Mouse (Mus musculus) Patski (cell line): ENCODE data around the gene Arel1. TPM values are rescaled to one million over a fixed set of nuclear protein-coding genes. Genes with fewer than 3 reads are reported as not detected.

Source experiments
- ATAC-seq: fragments of 100-300 bp; one replicate; pipeline ENCODE4 v1.8.0; 2021
- CTCF ChIA-PET: fragments of 350-600 bp; sonication (Branson Sonifier 250); formaldehyde crosslinking; loops from one replicate; lab custom pipeline; 2022; ENCODE audit warnings: inconsistent platforms; lab: Charles Lee
- POLR2A ChIA-PET: fragments of 350-600 bp; sonication (Branson Sonifier 250); formaldehyde crosslinking; loops from one replicate; lab custom pipeline; 2022; ENCODE audit warnings: antibody characterized with exemption, inconsistent platforms; lab: Charles Lee
- DNase-seq: peaks from one replicate; pipeline ENCODE4 v3.0.0-alpha.2; 2011; ENCODE audit warnings: low read depth, low spot score
- H3K27me3 ChIP-seq: fragments of 371-371 bp; one replicate; pipeline ENCODE4 v1.5.1; 2021
- CTCF ChIP-seq: fragments of 100-300 bp; IDR thresholded peaks from one replicate; pipeline ENCODE4 v1.5.1; 2021
- in situ Hi-C: fragments of 300-500 bp; cut with MboI; formaldehyde crosslinking; loops from 3 replicates; pipeline ENCODE4 v1.11.1; 2018; ENCODE audit warnings: low pct_unique_long_range_greater_than_20kb, mixed read lengths
- polyA plus RNA-seq: library from polyadenylated mRNA; unstranded; gene quantifications from one replicate; pipeline ENCODE4 v1.2.3, GENCODE M21; 2021

The Arel1 gene
- polyA plus RNA-seq = 27.6 TPM

GRCm38 (mm10) chr12:84970428-84971096 is at the start of gene Arel1, which contains the start of gene Fcf1:
TSS of gene Arel1 (minus strand) at chr12:84970900.
TSS of gene Fcf1 (plus strand) at chr12:84970897.
- in situ Hi-C loops = no loop called here
- no peak for TF ChIP-seq CTCF
- DNase-seq = peak; percentile 43
- ATAC-seq = peak; percentile 65
- H3K27me3 ChIP-seq = no peaks in the 10 kb centered on the region
- CTCF ChIA-PET = no interaction called here
- POLR2A ChIA-PET = interaction anchor here (0.6 kb wide), 1 partner anchor 12 kb away, joined by 3 read pairs; no protein-coding TSS in a partner anchor

- ChIA-PET POLR2A (no interaction called here), CTCF (no interaction called here)
- in situ Hi-C loops = no loop called here
These were observed 41.5 kb upstream of the Arel1 start for GRCm38 (mm10) chr12:85012185-85012584.

GRCm38 (mm10) chr12:85010541-85010940 is 39.8 kb upstream of the Arel1 start:
- DNase-seq = no peak
- no peak for ATAC-seq
- POLR2A ChIA-PET = no interaction called here
- TF ChIP-seq CTCF = no peak
- no peaks in the 10 kb centered on the region for H3K27me3 ChIP-seq
- CTCF ChIA-PET = interaction anchor here (1.2 kb wide), 1 partner anchor 10 kb away, joined by 3 read pairs; no protein-coding TSS in a partner anchor
- in situ Hi-C loops = no loop called here

More at GRCm38 (mm10) chr12:85012185-85012584, 41.5 kb upstream of the Arel1 start:
- no peak for TF ChIP-seq CTCF
- no peaks in the 10 kb centered on the region for H3K27me3 ChIP-seq
- no peak for DNase-seq
- no peak for ATAC-seq

GRCm38 (mm10) chr12:85009776-85010175 is 39.1 kb upstream of the Arel1 start:
- in situ Hi-C loops = no loop called here

GRCm38 (mm10) chr12:85007021-85007420 is 36.3 kb upstream of the Arel1 start:
- no peaks in the 10 kb centered on the region for H3K27me3 ChIP-seq
- CTCF ChIA-PET = no interaction called here
- ATAC-seq (no peak), DNase-seq (no peak)
- in situ Hi-C loops = no loop called here
- POLR2A ChIA-PET = no interaction called here
- TF ChIP-seq CTCF = no peak

More at GRCm38 (mm10) chr12:85009776-85010175, 39.1 kb upstream of the Arel1 start:
- CTCF ChIA-PET = interaction anchor here (1.2 kb wide), 1 partner anchor 9 kb away, joined by 3 read pairs; no protein-coding TSS in a partner anchor
- DNase-seq (no peak), ATAC-seq (no peak)
- POLR2A ChIA-PET = no interaction called here
- no peak for TF ChIP-seq CTCF
- H3K27me3 ChIP-seq = no peaks in the 10 kb centered on the region

GRCm38 (mm10) chr12:85006206-85006605 is 35.5 kb upstream of the Arel1 start:
- in situ Hi-C loops = no loop called here
- ATAC-seq (no peak), DNase-seq (no peak)
- POLR2A ChIA-PET = no interaction called here
- no peak for TF ChIP-seq CTCF
- CTCF ChIA-PET = no interaction called here
- no peaks in the 10 kb centered on the region for H3K27me3 ChIP-seq

- in situ Hi-C loops = no loop called here
- DNase-seq (no peak), ATAC-seq (no peak)
- CTCF ChIA-PET = no interaction called here
- H3K27me3 ChIP-seq = no peaks in the 10 kb centered on the region
- TF ChIP-seq CTCF = no peak
- POLR2A ChIA-PET = interaction anchor here (0.7 kb wide), 1 partner anchor 201 kb away, joined by 3 read pairs; no protein-coding TSS in a partner anchor
These were observed 28.4 kb upstream of the Arel1 start for GRCm38 (mm10) chr12:84999053-84999452.

GRCm38 (mm10) chr12:84996501-84997398 is 26.1 kb upstream of the Arel1 start:
- DNase-seq (no peak), ATAC-seq (peak; percentile 17)
- in situ Hi-C loops = no loop called here
- POLR2A ChIA-PET = no interaction called here
- CTCF ChIA-PET = interaction anchor here (1.4 kb wide), 1 partner anchor 120 kb away, joined by 4 read pairs; the partner anchor contains the start of gene Ltbp2
- TF ChIP-seq CTCF = no peak
- peaks cover 7% of the 10 kb centered on the region for H3K27me3 ChIP-seq

GRCm38 (mm10) chr12:84996083-84996496 is 25.4 kb upstream of the Arel1 start, which contains the start of gene Ylpm1:
TSS of gene Ylpm1 (plus strand) at chr12:84996321.
- peak; percentile 85 for TF ChIP-seq CTCF
- in situ Hi-C loops = no loop called here
- H3K27me3 ChIP-seq = peaks cover 7% of the 10 kb centered on the region
- DNase-seq (peak; percentile 94), ATAC-seq (peak; percentile 85)
- ChIA-PET CTCF (interaction anchor here (1.4 kb wide), 1 partner anchor 119 kb away, joined by 4 read pairs; the partner anchor contains the start of gene Ltbp2), POLR2A (no interaction called here)

GRCm38 (mm10) chr12:84995112-84995761 is 24.5 kb upstream of the Arel1 start:
- in situ Hi-C loops = no loop called here
- no peak for TF ChIP-seq CTCF
- DNase-seq (no peak), ATAC-seq (no peak)
- ChIA-PET POLR2A (no interaction called here), CTCF (interaction anchor here (1.4 kb wide), 1 partner anchor 119 kb away, joined by 4 read pairs; the partner anchor contains the start of gene Ltbp2)
- H3K27me3 ChIP-seq = peaks cover 7% of the 10 kb centered on the region
